Mouse (Mus musculus) thymus, adult 2 months (tissue): ENCODE measurements around the gene Nfkbib. TPM values are rescaled to one million over a fixed set of nuclear protein-coding genes. Genes with fewer than 3 reads are reported as not detected.
A peak's percentile ranks its signal among the peaks of the same experiment; 100 is the strongest.

ENCODE experiments used
- DNase-seq: peaks from one replicate; pipeline ENCODE4 v3.0.0; 2021
- H3K27ac ChIP-seq: fragments of 200-500 bp; 2 replicates; pipeline ENCODE4 v1.5.1; 2012; ENCODE audit warnings: low read length, control low read depth; ENCODE audit not compliant: control insufficient read depth, insufficient read depth
- H3K27me3 ChIP-seq: fragments of 200-500 bp; 2 replicates; pipeline ENCODE4 v1.6.1; 2012; ENCODE audit warnings: mild to moderate bottlenecking, low read length, moderate library complexity, mixed read lengths; ENCODE audit not compliant: control insufficient read depth, insufficient read depth
- H3K36me3 ChIP-seq: fragments of 200-500 bp; 2 replicates; pipeline ENCODE4 v1.6.1; 2012; ENCODE audit warnings: mild to moderate bottlenecking, low read length, moderate library complexity; ENCODE audit not compliant: control insufficient read depth, insufficient read depth
- H3K4me1 ChIP-seq: fragments of 200-500 bp; replicated peaks from 2 replicates; pipeline ENCODE4 v1.6.1; 2012; ENCODE audit warnings: low read length; ENCODE audit not compliant: control insufficient read depth, insufficient read depth
- H3K4me3 ChIP-seq: fragments of 200-500 bp; 2 replicates; pipeline ENCODE4 v1.5.1; 2012; ENCODE audit warnings: mild to moderate bottlenecking, low read length, control low read depth, moderate library complexity; ENCODE audit not compliant: control insufficient read depth, insufficient read depth
- CTCF ChIP-seq: fragments of 200-500 bp; IDR thresholded peaks from 2 replicates; pipeline ENCODE4 v1.5.1; 2012; ENCODE audit warnings: mild to moderate bottlenecking, control low read depth, low read length, moderate library complexity, borderline replicate concordance; ENCODE audit not compliant: control insufficient read depth, poor library complexity, insufficient read depth; ENCODE audit errors: extremely low read depth
- POLR2A ChIP-seq: fragments of 200-500 bp; IDR thresholded peaks from 2 replicates; pipeline ENCODE4 v1.6.1; 2012; ENCODE audit warnings: mild to moderate bottlenecking, low read length, control low read depth, moderate library complexity; ENCODE audit not compliant: control insufficient read depth, poor library complexity, insufficient read depth; ENCODE audit errors: extremely low read depth
- WGBS: fragments of 180-500 bp; shearing (Covaris S2); methylation state at CpG from one replicate; pipeline ENCODE4 v1.1.7; 2018; 5-methylcytosine and 5-hydroxymethylcytosine counted together
- polyA plus RNA-seq: library from polyadenylated mRNA; depleted of rRNA; stranded (reverse); fragments of >200 nt; gene quantifications from 2 replicates; pipeline ENCODE4 v1.2.3, GENCODE M21; 2012

Nfkbib gene
- polyA plus RNA-seq, 1 experiment, result 75.5 TPM

DNA sequence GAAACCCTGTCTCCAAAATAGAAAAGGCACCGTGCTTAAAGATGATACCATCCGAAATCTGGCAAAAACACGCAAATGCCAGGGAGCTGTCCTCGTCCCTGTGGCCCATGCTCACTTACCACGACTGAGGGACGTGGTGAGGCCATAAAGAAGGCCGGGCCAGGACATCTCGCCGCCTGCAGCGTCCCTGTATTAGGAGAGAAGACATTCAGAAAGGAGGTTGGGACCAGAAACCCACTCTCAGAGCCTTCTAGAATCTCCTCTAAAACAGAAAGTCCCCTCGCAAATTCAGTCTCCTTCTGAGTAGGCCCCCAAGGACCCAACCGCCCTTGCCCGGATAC, 26.0 kb downstream of the Nfkbib start:
- peaks cover 5% of the 10 kb centered on the region for H3K4me1 ChIP-seq
- WGBS, result 2% methylated on average over 13 of the region's 13 CpGs
- DNase-seq, result no peak
- TF ChIP-seq CTCF, result no peak
- no peak for TF ChIP-seq POLR2A
- H3K4me3 ChIP-seq, result peak overlapping the region; percentile 64
- peak overlapping the region; percentile 48; the same call in 1 of the 2 replicates for H3K27ac ChIP-seq
- no peaks in the 10 kb centered on the region for H3K27me3 ChIP-seq
- H3K36me3 ChIP-seq, result no peaks in the 10 kb centered on the region

- H3K36me3 ChIP-seq, result no peaks in the 10 kb centered on the region
- 31% methylated on average over 9 of the region's 9 CpGs for WGBS
- peak overlapping the region; percentile 64 for H3K4me3 ChIP-seq
- peak overlapping the region; percentile 48; the same call in 1 of the 2 replicates for H3K27ac ChIP-seq
- no peak for TF ChIP-seq CTCF
- no peak for DNase-seq
- H3K4me1 ChIP-seq, result peaks cover 5% of the 10 kb centered on the region
- no peaks in the 10 kb centered on the region for H3K27me3 ChIP-seq
Observed at GRCm38 (mm10) chr7:28740949-28741348, 26.4 kb downstream of the Nfkbib start.

- no peak for DNase-seq
- 97% methylated on average over 21 of the region's 21 CpGs for WGBS
- Histone ChIP-seq H3K27ac (no peak overlapping the region), H3K4me1 (peaks cover 5% of the 10 kb centered on the region), H3K36me3 (no peaks in the 10 kb centered on the region), H3K4me3 (no peak overlapping the region), H3K27me3 (no peaks in the 10 kb centered on the region)
- TF ChIP-seq POLR2A (no peak), CTCF (no peak)
Observed at GRCm38 (mm10) chr7:28739829-28740228, 27.5 kb downstream of the Nfkbib start.

- DNase-seq, result no peak
- no peak for TF ChIP-seq CTCF
- H3K4me3 ChIP-seq, result no peak overlapping the region
- H3K36me3 ChIP-seq, result no peaks in the 10 kb centered on the region
- 85% methylated on average over 6 of the region's 6 CpGs for WGBS
- H3K27me3 ChIP-seq, result no peaks in the 10 kb centered on the region
- peaks cover 12% of the 10 kb centered on the region for H3K4me1 ChIP-seq
- H3K27ac ChIP-seq, result no peak overlapping the region
Observed at GRCm38 (mm10) chr7:28735701-28736100, 31.6 kb downstream of the Nfkbib start.

GRCm38 (mm10) chr7:28733211-28733610, 34.1 kb downstream of the Nfkbib start:
- no peaks in the 10 kb centered on the region for H3K36me3 ChIP-seq
- no peak for DNase-seq
- peak overlapping the region; percentile 30; the same call in 1 of the 2 replicates for H3K4me3 ChIP-seq
- no peaks in the 10 kb centered on the region for H3K27me3 ChIP-seq
- TF ChIP-seq POLR2A, result no peak
- TF ChIP-seq CTCF, result no peak
- H3K4me1 ChIP-seq, result peaks cover 12% of the 10 kb centered on the region
- no peak overlapping the region for H3K27ac ChIP-seq
- 52% methylated on average over 11 of the region's 11 CpGs for WGBS

DNA sequence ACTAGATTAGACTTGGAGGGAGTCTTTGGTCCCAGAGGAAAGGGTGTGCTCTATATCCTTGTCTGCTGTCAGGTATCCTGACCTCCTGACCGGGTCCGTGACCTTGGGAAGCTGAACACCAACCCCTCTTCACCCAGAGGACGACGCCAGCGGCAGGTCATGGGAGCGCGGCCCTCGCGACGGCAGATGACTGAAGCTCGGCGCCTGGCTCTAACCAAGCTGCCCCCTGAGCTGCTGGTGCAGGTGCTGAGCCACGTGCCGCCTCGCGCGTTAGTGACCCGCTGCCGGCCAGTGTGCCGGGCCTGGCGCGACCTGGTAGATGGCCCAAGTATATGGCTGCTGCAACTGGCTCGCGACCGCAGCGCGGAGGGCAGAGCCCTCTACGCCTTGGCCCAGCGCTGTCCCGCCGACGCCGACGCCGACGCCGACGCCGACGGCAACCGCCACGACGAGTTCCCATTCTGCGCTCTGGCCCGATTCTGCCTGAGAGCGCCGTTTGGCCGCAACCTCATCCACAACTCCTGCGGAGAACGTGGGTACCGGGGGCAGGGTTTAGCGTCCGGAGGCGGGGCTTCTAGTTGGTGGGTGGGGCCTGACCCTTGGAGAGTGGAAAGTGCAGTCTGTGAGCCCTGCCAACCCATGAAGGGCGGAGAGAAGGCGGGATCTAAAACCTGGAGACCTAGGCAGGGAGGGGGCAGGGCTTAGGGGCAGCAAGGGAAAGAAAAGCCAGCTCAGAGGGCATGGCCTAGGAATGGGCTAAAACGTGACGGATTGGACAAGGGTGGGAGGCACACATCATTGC, 34.8 kb downstream of the Nfkbib start:
- Histone ChIP-seq H3K27me3 (no peaks in the 10 kb centered on the region), H3K4me1 (peaks cover 12% of the 10 kb centered on the region), H3K27ac (no peak overlapping the region), H3K36me3 (no peaks in the 10 kb centered on the region), H3K4me3 (peak overlapping the region; percentile 30)
- peak; percentile 71 for DNase-seq
- 26% methylated on average over 58 of the region's 58 CpGs for WGBS
- no peak for TF ChIP-seq POLR2A
- TF ChIP-seq CTCF, result no peak
